8 mouse cellular contexts compared by ENCODE assay signal in genomic region chr7:67421088-67421475, GRCm38 (mm10). TPM values are rescaled to one million over a fixed set of nuclear protein-coding genes. Genes with fewer than 3 reads are reported as not detected.
DNase-seq lines count a peak whose midpoint lies in the region; ATAC-seq lines count a peak whose summit lies in the region.
"Had no signal": no experiment of that assay in that cellular context is flagged by ENCODE, and none has a peak within 500 bp of the region (broad histone marks: within the 10 kb centered on the region; RNA-seq: fewer than 3 reads in every experiment).

No protein-coding gene starts in this region.

- H3K9me3 ChIP-seq in heart, embryonic 12.5 days (replicated peaks): no peaks in the 10 kb centered on the region
- no peaks in the 10 kb centered on the region for H3K9me3 ChIP-seq in neural tube, embryonic 14.5 days (ENCODE audit: control insufficient read depth, low read length)
- no peaks in the 10 kb centered on the region for H3K9me3 ChIP-seq in neural tube, embryonic 15.5 days (replicated peaks)
- H3K9me3 ChIP-seq in midbrain, embryonic 16.5 days (replicated peaks; ENCODE audit: control insufficient read depth, low read length, poor library complexity, severe bottlenecking): no peaks in the 10 kb centered on the region

- H3K4me3 ChIP-seq in heart, embryonic 12.5 days: no peak overlapping the region
- no peak overlapping the region for H3K4me3 ChIP-seq in neural tube, embryonic 14.5 days (ENCODE audit: low read depth, low read length)
- no peak overlapping the region for H3K4me3 ChIP-seq in neural tube, embryonic 15.5 days (replicated peaks)
- H3K4me3 ChIP-seq in midbrain, embryonic 16.5 days (ENCODE audit: low read depth, low read length): no peak overlapping the region

- no peaks in the 10 kb centered on the region for H3K36me3 ChIP-seq in heart, embryonic 12.5 days
- H3K36me3 ChIP-seq in neural tube, embryonic 14.5 days (ENCODE audit: control insufficient read depth, insufficient read depth, low read length): no peaks in the 10 kb centered on the region
- H3K36me3 ChIP-seq in neural tube, embryonic 15.5 days: no peaks in the 10 kb centered on the region
- H3K36me3 ChIP-seq in midbrain, embryonic 16.5 days (ENCODE audit: control insufficient read depth, insufficient read depth, low read length): no peaks in the 10 kb centered on the region

- H3K4me2 ChIP-seq in heart, embryonic 12.5 days: peak overlapping the region; percentile 52
- H3K4me2 ChIP-seq in neural tube, embryonic 14.5 days (ENCODE audit: low read depth, low read length): no peak overlapping the region
- H3K4me2 ChIP-seq in neural tube, embryonic 15.5 days: no peak overlapping the region
- H3K4me2 ChIP-seq in midbrain, embryonic 16.5 days (ENCODE audit: low read length): no peak overlapping the region

- H3K27me3 ChIP-seq in heart, embryonic 12.5 days (replicated peaks): no peaks in the 10 kb centered on the region
- H3K27me3 ChIP-seq in neural tube, embryonic 14.5 days (ENCODE audit: control insufficient read depth, insufficient read depth, low read length): no peaks in the 10 kb centered on the region
- H3K27me3 ChIP-seq in neural tube, embryonic 15.5 days (replicated peaks): no peaks in the 10 kb centered on the region
- H3K27me3 ChIP-seq in midbrain, embryonic 16.5 days (ENCODE audit: control insufficient read depth, insufficient read depth, low read depth, low read length): no peaks in the 10 kb centered on the region

- DNase-seq in heart, postnatal 4 days: no peak
- DNase-seq in testis, postnatal 10 days (ENCODE audit: low spot score): no peak
- DNase-seq in cerebellum, adult 11 months: no peak
- DNase-seq: cerebellum, adult 9-10 months had no signal

- peak overlapping the region; percentile 92 for H3K27ac ChIP-seq in heart, embryonic 12.5 days (ENCODE audit: poor library complexity, severe bottlenecking)
- peak overlapping the region; percentile 66; the same call in 1 of the 2 replicates for H3K27ac ChIP-seq in neural tube, embryonic 14.5 days (ENCODE audit: low read depth, low read length)
- no peak overlapping the region; the same call in 1 of the 2 replicates for H3K27ac ChIP-seq in neural tube, embryonic 15.5 days (replicated peaks)
- peak overlapping the region; percentile 61; the same call in 1 of the 2 replicates for H3K27ac ChIP-seq in midbrain, embryonic 16.5 days (ENCODE audit: low read length)

- ATAC-seq in heart, embryonic 12.5 days (ENCODE audit: insufficient number of reproducible peaks, low FRiP score): peak; percentile 27; the same call in 1 of the 2 replicates
- no peak for ATAC-seq in neural tube, embryonic 14.5 days (ENCODE audit: low read depth)
- ATAC-seq in neural tube, embryonic 15.5 days (ENCODE audit: low FRiP score): no peak
- peak; percentile 45 for ATAC-seq in midbrain, embryonic 16.5 days

- peaks cover 33% of the 10 kb centered on the region for H3K4me1 ChIP-seq in heart, embryonic 12.5 days (replicated peaks)
- H3K4me1 ChIP-seq in neural tube, embryonic 14.5 days (ENCODE audit: control insufficient read depth, insufficient read depth, low read length): peaks cover 5% of the 10 kb centered on the region; the same call in 1 of the 2 replicates
- peaks cover 14% of the 10 kb centered on the region for H3K4me1 ChIP-seq in neural tube, embryonic 15.5 days
- H3K4me1 ChIP-seq in midbrain, embryonic 16.5 days (ENCODE audit: control insufficient read depth, insufficient read depth, low read length): 0 out of 2 replicates have a peak, but pooled peaks cover 3% of the 10 kb centered on the region

- H3K9ac ChIP-seq in heart, embryonic 12.5 days: peak overlapping the region; percentile 37; the same call in 1 of the 2 replicates
- H3K9ac ChIP-seq in neural tube, embryonic 14.5 days (replicated peaks; ENCODE audit: low read depth, low read length): no peak overlapping the region
- H3K9ac ChIP-seq in neural tube, embryonic 15.5 days (replicated peaks): no peak overlapping the region
- H3K9ac ChIP-seq in midbrain, embryonic 16.5 days (ENCODE audit: low read depth, low read length): no peak overlapping the region

- WGBS in heart, embryonic 12.5 days: 49% methylated on average over 3 of the region's 3 CpGs
- WGBS in neural tube, embryonic 14.5 days: 62% methylated on average over 3 of the region's 3 CpGs
- 64% methylated on average over 3 of the region's 3 CpGs for WGBS in neural tube, embryonic 15.5 days
- WGBS in midbrain, embryonic 16.5 days: 55% methylated on average over 3 of the region's 3 CpGs

RNA-seq across cellular contexts. Expression of gene Mef2a, which starts 48.4 kb away (rescaled TPM):
- polyA plus RNA-seq in heart, embryonic 12.5 days (2016; fragmentation: Nextera tagmentation; extraction: Ambion mirVana): 93.6 and 105 TPM in 2 replicates
- 100 to 1,000 TPM; 250 to 257 TPM for total RNA-seq in heart, postnatal 4 days (2021)
- 45.1 and 48.7 TPM in 2 replicates for polyA plus RNA-seq in neural tube, embryonic 14.5 days (2014; fragmentation: Nextera tagmentation; extraction: Ambion mirVana)
- polyA plus RNA-seq in neural tube, embryonic 15.5 days (2015; fragmentation: Nextera tagmentation; extraction: Ambion mirVana): 29.6 and 30.1 TPM in 2 replicates
- 43.2 and 43.7 TPM in 2 replicates for polyA plus RNA-seq in midbrain, embryonic 16.5 days (2015; fragmentation: Nextera tagmentation; extraction: Ambion mirVana)

Comparison
In these comparisons a context has a peak if more than half of its experiments do, and no peak if none do; other contexts are left out.
1. ATAC-seq: peak in heart, embryonic 12.5 days (single experiment) and midbrain, embryonic 16.5 days (single experiment); none in neural tube, embryonic 14.5 days (single experiment) and neural tube, embryonic 15.5 days (single experiment).